Comparison of ENCODE assay signal across 14 mouse cellular contexts in the genomic region with DNA sequence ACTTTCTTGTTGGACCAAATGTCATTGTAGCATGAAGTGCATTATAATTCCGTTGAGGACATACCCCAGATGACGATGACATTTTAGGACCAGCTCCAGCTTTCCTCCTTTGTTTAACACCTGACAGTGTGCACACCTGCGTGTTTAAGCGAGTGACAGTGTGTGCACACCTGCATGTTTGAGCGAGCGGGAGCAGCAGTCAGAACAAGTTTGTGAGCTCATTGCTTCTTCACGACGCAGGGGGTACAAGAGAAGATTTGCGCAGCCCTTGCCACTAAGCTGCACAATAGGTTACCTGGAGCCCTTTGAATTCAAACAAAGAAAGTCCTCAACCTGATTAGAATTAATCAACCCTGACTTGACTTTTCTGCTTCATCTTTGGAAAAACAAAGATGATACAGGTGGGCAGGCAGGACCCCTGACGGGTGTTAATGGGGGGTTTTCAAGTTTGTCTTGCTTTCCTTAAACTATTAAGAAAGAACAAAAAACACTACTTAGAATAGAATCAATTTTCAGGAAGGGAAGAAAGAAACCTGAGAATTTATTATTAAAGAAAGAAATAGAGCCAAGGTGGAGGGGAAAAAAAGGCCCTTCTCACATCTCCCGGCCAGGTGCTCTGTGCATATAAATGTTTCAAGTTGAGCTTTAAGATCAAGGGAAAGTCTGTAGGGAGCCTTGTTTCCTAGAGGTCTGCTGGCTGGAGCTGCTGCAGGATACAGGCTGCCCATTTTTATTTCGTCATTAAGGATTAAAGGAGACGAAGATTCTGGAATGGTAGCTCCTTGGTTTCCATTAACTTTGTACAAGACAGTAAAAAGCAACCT.
"Had no signal": no experiment of that assay in that cellular context is flagged by ENCODE, and none has a peak within 500 bp of the region (broad histone marks: within the 10 kb centered on the region; RNA-seq: fewer than 3 reads in every experiment).

No protein-coding gene starts in this region.

- H3K9ac ChIP-seq: limb, embryonic 15.5 days; liver, embryonic 14.5 days; midbrain, embryonic 13.5 days; neural tube, embryonic 15.5 days had no signal

- H3K36me3 ChIP-seq: limb, embryonic 15.5 days; midbrain, embryonic 13.5 days; neural tube, embryonic 15.5 days had no signal

- H3K4me2 ChIP-seq: limb, embryonic 15.5 days; midbrain, embryonic 13.5 days; neural tube, embryonic 15.5 days had no signal

- H3K4me3 ChIP-seq: limb, embryonic 15.5 days; midbrain, embryonic 13.5 days; myocyte; neural tube, embryonic 15.5 days had no signal

- ATAC-seq: midbrain, embryonic 13.5 days had no signal

- DNase-seq: kidney, adult 9 months; kidney, postnatal 36 days; layer of hippocampus, adult 9-11 months; layer of hippocampus, postnatal 36 days; lung, adult 18-20 months; right cerebral cortex, adult 18-20 months; right cerebral cortex, postnatal 25 days; thymus, postnatal 4 days had no signal

- H3K9me3 ChIP-seq: limb, embryonic 15.5 days; midbrain, embryonic 13.5 days; neural tube, embryonic 15.5 days had no signal

- H3K27ac ChIP-seq: kidney, postnatal 0 days; limb, embryonic 15.5 days; liver, embryonic 14.5 days; midbrain, embryonic 13.5 days; neural tube, embryonic 15.5 days had no signal
